Comparison of ENCODE assay signal across 8 mouse cellular contexts in genomic region chr11:34973467-34973921, GRCm38 (mm10).
A peak's percentile ranks its signal among the peaks of the same experiment; 100 is the strongest.
DNase-seq lines count a peak whose midpoint lies in the region; ATAC-seq and TF ChIP-seq lines count a peak whose summit lies in the region.
"Had no signal": no experiment of that assay in that cellular context is flagged by ENCODE, and none has a peak within 500 bp of the region (broad histone marks: within the 10 kb centered on the region; RNA-seq: fewer than 3 reads in every experiment).

No protein-coding gene starts in this region.

- no peaks in the 10 kb centered on the region for H3K27me3 ChIP-seq in kidney, adult 2 months (replicated peaks; ENCODE audit: control insufficient read depth, insufficient read depth, low read length)
- no peaks in the 10 kb centered on the region for H3K27me3 ChIP-seq in lung, embryonic 16.5 days (ENCODE audit: control insufficient read depth, insufficient read depth, low read depth, low read length)

- TF ChIP-seq POLR2A in kidney, adult 2 months (IDR thresholded peaks at IDR 0.05; ENCODE audit: low read depth, low read length) = no peak

- no peak overlapping the region for H3K4me2 ChIP-seq in lung, embryonic 16.5 days (ENCODE audit: low read depth, low read length)

- WGBS in kidney, adult 2 months = 12% methylated on average over 1 of the region's 1 CpGs
- WGBS in lung, embryonic 16.5 days = 31% methylated on average over 1 of the region's 1 CpGs

- H3K4me3 ChIP-seq in kidney, adult 2 months (ENCODE audit: insufficient read depth, low read depth, low read length) = no peak overlapping the region
- no peak overlapping the region for H3K4me3 ChIP-seq in lung, embryonic 16.5 days (ENCODE audit: low read length)

- DNase-seq in kidney, adult 2 months = peak; percentile 31
- no peak for DNase-seq in kidney, adult 11 months
- peak; percentile 6 for DNase-seq in adrenal gland, postnatal 25 days
- peak; percentile 34 for DNase-seq in fibroblast of lung, adult 2 months (ENCODE audit: low read depth)
- no peak for DNase-seq in spleen, postnatal 36 days (ENCODE audit: low spot score in 2 of 2)
- no peak for DNase-seq in cerebellum, postnatal 4 days (ENCODE audit: low spot score in 2 of 2)

- H3K9me3 ChIP-seq in lung, embryonic 16.5 days (ENCODE audit: control insufficient read depth, low read length) = no peaks in the 10 kb centered on the region

- no peaks in the 10 kb centered on the region for H3K4me1 ChIP-seq in kidney, adult 2 months (ENCODE audit: control insufficient read depth, insufficient read depth, low read length)
- peaks cover 11% of the 10 kb centered on the region for H3K4me1 ChIP-seq in lung, embryonic 16.5 days (replicated peaks; ENCODE audit: control insufficient read depth, insufficient read depth, low read length)

- ATAC-seq in lung, embryonic 16.5 days (ENCODE audit: low read depth) = peak; percentile 97

- H3K36me3 ChIP-seq in kidney, adult 2 months (ENCODE audit: control insufficient read depth, insufficient read depth, low read length) = no peaks in the 10 kb centered on the region
- H3K36me3 ChIP-seq in lung, embryonic 16.5 days (ENCODE audit: control insufficient read depth, insufficient read depth, low read length) = no peaks in the 10 kb centered on the region

- H3K9ac ChIP-seq in lung, embryonic 16.5 days (ENCODE audit: low read length) = no peak overlapping the region
- H3K9ac ChIP-seq: liver, embryonic 14.5 days had no signal

- H3K27ac ChIP-seq in kidney, adult 2 months (ENCODE audit: insufficient read depth, low read depth, low read length) = no peak overlapping the region
- H3K27ac ChIP-seq in lung, embryonic 16.5 days (ENCODE audit: low read length) = peak overlapping the region; percentile 30; the same call in 1 of the 2 replicates
- H3K27ac ChIP-seq: liver, embryonic 14.5 days had no signal

- TF ChIP-seq CTCF in kidney, adult 2 months (conservative IDR thresholded peaks at IDR 0.05; ENCODE audit: insufficient read depth, insufficient read length, low read depth, low read length) = no peak

Comparison
In these comparisons a context has a peak if more than half of its experiments do, and no peak if none do; other contexts are left out.
1. DNase-seq: peak in kidney, adult 2 months (single experiment), adrenal gland, postnatal 25 days (single experiment) and fibroblast of lung, adult 2 months (single experiment); none in kidney, adult 11 months (single experiment), spleen, postnatal 36 days (0 of 2) and cerebellum, postnatal 4 days (0 of 2).